Mouse (Mus musculus) effector memory CD4-positive, alpha-beta T cell, adult 5 months (primary cell): ENCODE data around the gene Slc35b1. TPM values are rescaled to one million over a fixed set of nuclear protein-coding genes. Genes with fewer than 3 reads are reported as not detected.

ENCODE experiments used
- polyA plus RNA-seq: library from polyadenylated mRNA; unstranded; fragments of 100-300 nt; shearing (Covaris generic); gene quantifications from one replicate; pipeline ENCODE4 v1.2.1, GENCODE M21; 2017

Slc35b1 gene
- polyA plus RNA-seq, result 50.3 TPM

DNA sequence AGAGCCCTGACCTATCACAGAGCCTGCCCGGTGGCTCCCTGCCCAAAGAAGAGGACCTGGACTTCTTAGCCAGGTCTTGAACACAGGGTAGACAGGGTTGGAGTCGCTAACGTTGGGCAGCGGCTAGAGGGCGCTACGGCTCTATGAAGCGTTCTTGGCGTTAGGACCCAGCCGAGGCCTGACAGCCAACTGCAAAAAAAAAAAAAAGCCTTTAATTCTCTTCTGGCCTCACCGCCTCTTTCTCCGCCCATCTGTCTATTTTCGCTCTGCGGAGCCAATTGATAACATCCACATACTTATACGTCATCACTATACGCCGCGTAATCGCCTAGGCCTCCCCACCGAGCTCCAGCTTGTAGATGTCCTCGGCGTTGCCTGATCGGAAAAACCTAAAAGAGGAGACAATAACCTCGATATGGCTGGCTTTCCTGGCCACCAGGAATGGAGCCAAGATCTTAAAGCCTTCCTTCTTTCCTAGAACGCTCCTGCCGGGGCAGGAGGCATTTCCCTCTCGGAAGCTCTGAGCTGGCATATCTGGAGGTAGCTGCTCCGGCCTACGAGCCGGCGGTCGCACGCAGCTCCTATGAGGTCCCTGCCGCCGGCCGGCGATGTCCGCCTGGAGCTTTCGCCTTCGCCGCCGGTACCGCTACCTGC, at the start of gene Slc35b1:
Gene Slc35b1, plus strand, starts transcription at position 374 of the 654 bp plus-strand sequence.

DNA sequence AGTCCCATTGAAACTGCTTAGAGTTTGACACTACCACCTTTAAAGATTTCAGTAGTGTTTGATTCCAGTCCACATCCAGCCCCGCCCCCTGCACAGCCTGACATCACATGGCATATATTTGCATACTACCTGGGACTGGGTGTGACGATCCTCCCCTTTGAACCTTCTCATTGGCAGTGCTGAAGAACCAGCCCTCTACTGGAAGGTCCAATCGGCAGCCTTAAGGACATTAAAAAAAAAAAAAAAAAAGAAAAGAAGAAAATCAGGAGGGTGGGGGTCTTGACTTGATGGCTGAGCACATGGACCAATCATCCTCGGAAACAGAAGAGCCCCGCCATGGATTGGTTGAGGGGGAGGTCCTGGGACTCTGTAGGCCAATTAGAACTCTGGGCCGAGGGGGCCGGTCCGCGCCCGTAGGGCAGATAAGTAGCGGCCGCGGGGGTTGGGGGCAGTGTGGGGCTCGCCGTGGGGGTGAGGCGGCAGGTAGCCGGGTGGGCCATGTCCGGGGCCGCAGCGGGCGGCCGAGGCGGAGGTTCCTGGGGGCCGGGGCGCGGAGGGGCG, 47.8 kb upstream of the Slc35b1 start, which contains the start of gene Fam117a:
Gene Fam117a, plus strand, starts transcription at position 451 of the 561 bp plus-strand sequence.

DNA sequence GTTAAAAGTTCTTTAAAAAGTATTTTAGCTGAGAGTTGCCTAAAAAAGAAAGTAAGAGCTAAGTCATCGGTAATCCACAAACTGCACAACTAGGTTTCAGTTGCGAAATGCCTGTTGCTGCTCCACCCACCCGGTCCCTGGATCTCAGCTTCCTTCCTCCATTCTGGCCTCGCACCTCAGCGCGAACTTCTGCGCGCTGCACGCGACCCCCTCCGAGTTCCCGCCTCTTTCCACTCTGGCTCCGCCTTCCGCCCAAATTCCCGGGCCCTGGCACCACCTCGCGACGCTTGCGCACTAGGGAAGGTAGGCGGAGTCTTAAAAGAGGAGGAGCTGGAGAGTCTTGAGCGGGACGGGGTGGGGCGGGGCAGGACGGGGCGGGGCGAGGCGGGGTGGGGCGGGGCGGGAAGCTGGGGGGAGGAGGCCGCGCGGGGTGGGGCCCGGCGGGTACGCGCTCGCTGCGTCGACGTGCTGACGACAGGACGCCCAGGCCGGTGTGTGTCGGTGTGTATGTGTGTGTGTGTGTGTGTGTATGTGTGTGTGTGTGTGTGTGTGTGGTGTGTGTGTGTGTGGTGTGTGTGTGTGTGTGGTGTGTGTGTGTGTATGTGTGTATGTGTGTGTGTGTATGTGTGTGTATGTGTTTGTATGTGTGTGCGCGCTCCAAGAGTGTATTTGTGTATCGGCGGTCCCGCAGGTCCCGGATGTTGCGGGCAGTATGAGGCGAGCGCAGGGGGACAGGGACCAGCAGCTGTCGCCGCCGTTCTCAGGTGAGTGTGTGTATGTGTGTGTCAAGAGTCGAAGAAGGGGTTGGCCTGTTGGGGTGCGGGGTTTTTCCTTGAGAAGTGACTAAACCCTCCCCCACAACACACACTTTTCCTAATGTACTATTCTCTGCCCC, 29.4 kb downstream of the Slc35b1 start, which contains the start of gene Spop:
Gene Spop, plus strand, starts transcription at position 440 of the 895 bp plus-strand sequence.

Other genes starting within 250 kb of the Slc35b1 start
- gene Dlx4, start 238.4 kb upstream of the Slc35b1 start, polyA plus RNA-seq, result not detected
- gene Tac4, start 123.2 kb upstream of the Slc35b1 start, polyA plus RNA-seq, result not detected
- 89.5 TPM for gene Kat7, start 74.4 kb upstream of the Slc35b1 start, polyA plus RNA-seq
- gene Fam117a, start 47.7 kb upstream of the Slc35b1 start, polyA plus RNA-seq, result 35.9 TPM
- 149 TPM for gene Spop, start 29.4 kb downstream of the Slc35b1 start, polyA plus RNA-seq
- gene Nxph3, start 129.9 kb downstream of the Slc35b1 start, polyA plus RNA-seq, result not detected
- gene Ngfr, start 203.0 kb downstream of the Slc35b1 start, polyA plus RNA-seq, result not detected